Mouse (Mus musculus) myocyte (in vitro differentiated cells): ENCODE data around the gene Cwh43. TPM values are rescaled to one million over a fixed set of nuclear protein-coding genes. Genes with fewer than 3 reads are reported as not detected.

ENCODE experiments used
- H3K27me3 ChIP-seq: one replicate; pipeline ENCODE4 v1.6.1; 2011; ENCODE audit not compliant: control insufficient read depth, insufficient read depth, insufficient read length
- H3K36me3 ChIP-seq: one replicate; pipeline ENCODE4 v1.6.1; 2011; ENCODE audit not compliant: control insufficient read depth, insufficient read depth
- H3K4me2 ChIP-seq: one replicate; pipeline ENCODE4 v1.6.1; 2011; ENCODE audit warnings: low read depth, control low read depth
- H3K4me3 ChIP-seq: one replicate; pipeline ENCODE4 v1.5.1; 2011; ENCODE audit warnings: mild to moderate bottlenecking, control low read depth, moderate library complexity
- H3K79me2 ChIP-seq: one replicate; pipeline ENCODE4 v1.6.1; 2011; ENCODE audit not compliant: control insufficient read depth, insufficient read depth
- H3ac ChIP-seq: one replicate; pipeline ENCODE4 v1.6.1; 2011; ENCODE audit not compliant: control insufficient read depth, insufficient read length
- CEBPB ChIP-seq: IDR thresholded peaks from 2 replicates; pipeline ENCODE4 v1.6.1; 2011; ENCODE audit warnings: mild to moderate bottlenecking, moderate library complexity; ENCODE audit not compliant: poor library complexity, insufficient read depth, severe bottlenecking
- E2F4 ChIP-seq: IDR thresholded peaks from one replicate; pipeline ENCODE4 v1.6.1; 2011; ENCODE audit warnings: mild to moderate bottlenecking, control low read depth, moderate library complexity; ENCODE audit not compliant: insufficient read depth
- MAX ChIP-seq: IDR thresholded peaks from one replicate; pipeline ENCODE4 v1.6.1; 2011; ENCODE audit warnings: low read depth, mild to moderate bottlenecking, control low read depth
- MYOD1 ChIP-seq, 3 experiments: IDR thresholded peaks; one replicate each; pipeline ENCODE4 v1.6.1; 2011; ENCODE audit warnings: control low read depth in 2 of 3, low read depth in 2 of 3, mild to moderate bottlenecking in 2 of 3, moderate library complexity in 1 of 3; ENCODE audit not compliant: insufficient read length in 2 of 3, control insufficient read depth in 1 of 3
- MYOG ChIP-seq, 3 experiments: IDR thresholded peaks; one replicate each; pipeline ENCODE4 v1.6.1; 2011; ENCODE audit warnings: control low read depth in 2 of 3, low read depth in 2 of 3, mild to moderate bottlenecking in 2 of 3; ENCODE audit not compliant: insufficient read length in 2 of 3, control insufficient read depth in 1 of 3, insufficient read depth in 1 of 3
- POLR2A ChIP-seq: IDR thresholded peaks from one replicate; pipeline ENCODE4 v1.6.1; 2011; ENCODE audit warnings: low read depth, mild to moderate bottlenecking, control low read depth, moderate library complexity; ENCODE audit not compliant: insufficient read length
- POLR2AphosphoS2 ChIP-seq: IDR thresholded peaks from one replicate; pipeline ENCODE4 v1.6.1; 2011; ENCODE audit warnings: low read depth, control low read depth; ENCODE audit not compliant: insufficient read length
- REST ChIP-seq: IDR thresholded peaks from one replicate; pipeline ENCODE4 v1.6.1; 2011; ENCODE audit warnings: mild to moderate bottlenecking, control low read depth, moderate library complexity; ENCODE audit not compliant: insufficient read depth, insufficient read length
- SRF ChIP-seq: IDR thresholded peaks from one replicate; pipeline ENCODE4 v1.6.1; 2011; ENCODE audit warnings: low read depth; ENCODE audit not compliant: control insufficient read depth, insufficient read length
- TCF12 ChIP-seq: IDR thresholded peaks from one replicate; pipeline ENCODE4 v1.6.1; 2011; ENCODE audit warnings: mild to moderate bottlenecking, control low read depth; ENCODE audit not compliant: poor library complexity, insufficient read depth, severe bottlenecking
- TCF3 ChIP-seq: IDR thresholded peaks from one replicate; pipeline ENCODE4 v1.6.1; 2011; ENCODE audit warnings: low read depth, control low read depth; ENCODE audit not compliant: insufficient read length
- USF1 ChIP-seq: IDR thresholded peaks from one replicate; pipeline ENCODE4 v1.6.1; 2011; ENCODE audit warnings: low read depth, mild to moderate bottlenecking, control low read depth, moderate library complexity
- polyA plus RNA-seq: library from polyadenylated mRNA; unstranded; fragments of >200 nt; fragmentation: generic; extraction: Trizol; gene quantifications from one replicate; pipeline ENCODE4 v1.2.1, GENCODE M21; 2012; ENCODE audit warnings: missing spikeins

Gene Cwh43
- polyA plus RNA-seq, 1 experiment: 0.02 TPM

DNA sequence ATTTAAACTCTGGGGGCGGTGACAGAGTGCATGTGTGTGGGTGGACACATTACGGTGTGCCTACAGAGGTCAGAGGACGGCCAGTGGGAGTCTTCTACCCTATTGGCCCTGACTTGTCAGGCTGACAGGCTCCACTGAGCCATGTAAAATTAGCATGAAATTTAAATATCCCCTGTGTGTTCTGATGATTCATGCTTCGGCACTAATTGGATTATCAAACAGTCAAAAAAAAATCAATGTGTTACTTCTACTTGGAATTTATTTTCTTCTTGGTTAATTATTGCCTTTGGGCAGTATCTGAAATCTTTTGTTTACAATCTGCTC lies 22.3 kb upstream of the Cwh43 start:
- TF ChIP-seq REST: no peak
- TF ChIP-seq TCF12: no peak
- no peak for TF ChIP-seq MYOD1 (IDR thresholded peaks at IDR 0.05; ENCODE audit: control insufficient read depth in 1 of 3, insufficient read length in 2 of 3, low read depth in 2 of 3)
- TF ChIP-seq USF1: no peak
- no peak for TF ChIP-seq TCF3
- TF ChIP-seq CEBPB: no peak
- TF ChIP-seq SRF: no peak
- TF ChIP-seq MYOG (IDR thresholded peaks at IDR 0.05; ENCODE audit: control insufficient read depth in 1 of 3, insufficient read depth in 1 of 3, insufficient read length in 2 of 3, low read depth in 2 of 3): no peak
- no peak for TF ChIP-seq E2F4
- no peak for TF ChIP-seq POLR2A
- no peak for TF ChIP-seq MAX
- TF ChIP-seq POLR2AphosphoS2: no peak

DNA sequence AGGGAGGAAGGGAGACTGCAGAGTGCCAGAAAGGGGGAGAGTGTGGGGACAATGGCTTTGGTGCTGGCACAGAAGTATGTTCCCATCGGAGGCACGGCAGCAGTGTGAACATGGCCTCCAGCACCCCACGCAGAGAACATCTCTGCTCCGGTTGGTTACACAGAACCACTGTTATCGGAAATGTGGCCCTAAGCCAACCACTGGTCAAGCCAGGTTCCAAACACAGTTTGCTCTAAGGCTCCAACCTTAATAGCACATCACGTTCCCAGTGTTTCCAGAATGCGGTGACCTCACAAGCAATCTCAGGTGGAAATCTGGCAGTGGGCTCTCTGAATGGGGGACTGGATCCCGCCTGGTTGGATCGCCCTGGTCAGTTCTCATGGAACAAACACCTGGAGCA lies 12.8 kb upstream of the Cwh43 start:
- no peaks in the 10 kb centered on the region for H3K36me3 ChIP-seq
- H3K79me2 ChIP-seq: no peaks in the 10 kb centered on the region
- no peak overlapping the region for H3K4me2 ChIP-seq
- TF ChIP-seq SRF (no peak), MYOG (IDR thresholded peaks at IDR 0.05; ENCODE audit: control insufficient read depth in 1 of 3, insufficient read depth in 1 of 3, insufficient read length in 2 of 3, low read depth in 2 of 3) (no peak), TCF3 (no peak)
- no peaks in the 10 kb centered on the region for H3K27me3 ChIP-seq
- H3ac ChIP-seq: no peak overlapping the region
- H3K4me3 ChIP-seq: no peak overlapping the region

More for the DNA sequence above, 22.3 kb upstream of the Cwh43 start:
- H3K4me2 ChIP-seq: no peak overlapping the region
- no peak overlapping the region for H3K4me3 ChIP-seq
- H3K36me3 ChIP-seq: no peaks in the 10 kb centered on the region
- H3K79me2 ChIP-seq: no peaks in the 10 kb centered on the region
- no peaks in the 10 kb centered on the region for H3K27me3 ChIP-seq
- no peak overlapping the region for H3ac ChIP-seq

DNA sequence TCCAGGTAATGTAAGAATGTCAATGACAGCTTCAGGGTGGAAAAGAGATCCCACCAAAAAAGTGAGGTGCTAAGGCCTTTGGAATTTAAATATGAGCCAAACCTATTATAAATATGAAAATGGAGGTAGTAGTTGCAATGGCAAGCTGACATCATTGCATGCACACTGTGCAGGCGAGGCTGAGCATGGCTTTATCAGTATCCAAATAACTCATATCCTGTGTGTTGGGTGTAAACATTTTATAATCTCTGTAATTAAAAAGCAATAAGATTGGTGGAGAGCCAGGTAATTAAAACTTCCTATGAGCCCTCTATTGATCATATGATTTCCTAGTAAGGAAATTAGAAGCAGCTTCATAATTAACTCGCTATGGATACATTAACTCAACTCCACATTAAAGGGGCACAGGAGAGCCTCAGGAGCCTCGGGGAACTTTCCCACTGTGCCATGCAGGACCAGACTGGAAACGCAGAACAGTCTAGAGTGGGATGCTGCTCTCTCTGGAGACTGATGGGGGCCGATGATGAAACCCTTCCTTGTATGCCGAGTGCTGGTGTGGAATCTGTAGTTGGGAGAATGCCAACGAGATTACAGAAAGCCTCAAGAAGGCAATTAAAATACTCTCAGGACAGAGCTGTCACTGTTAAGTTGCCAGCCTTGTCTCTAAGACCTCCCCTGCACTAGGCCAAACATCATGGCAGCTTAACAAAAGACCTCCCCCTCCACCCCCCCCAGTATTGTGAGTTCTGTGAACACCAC lies 5.9 kb upstream of the Cwh43 start:
- no peaks in the 10 kb centered on the region for H3K79me2 ChIP-seq
- H3ac ChIP-seq: no peak overlapping the region
- TF ChIP-seq POLR2AphosphoS2 (no peak), CEBPB (0 out of 2 replicates have a peak, but pooled peaks have one; percentile 26)
- H3K27me3 ChIP-seq: no peaks in the 10 kb centered on the region
- no peaks in the 10 kb centered on the region for H3K36me3 ChIP-seq
- H3K4me3 ChIP-seq: no peak overlapping the region
- H3K4me2 ChIP-seq: peak overlapping the region; percentile 59

- no peaks in the 10 kb centered on the region for H3K36me3 ChIP-seq
- no peak overlapping the region for H3ac ChIP-seq
- TF ChIP-seq REST (no peak), SRF (no peak), MAX (no peak), MYOD1 (IDR thresholded peaks at IDR 0.05; ENCODE audit: control insufficient read depth in 1 of 3, insufficient read length in 2 of 3, low read depth in 2 of 3) (no peak), TCF12 (no peak), MYOG (IDR thresholded peaks at IDR 0.05; ENCODE audit: control insufficient read depth in 1 of 3, insufficient read depth in 1 of 3, insufficient read length in 2 of 3, low read depth in 2 of 3) (no peak), POLR2A (no peak), POLR2AphosphoS2 (no peak), TCF3 (no peak), E2F4 (no peak), CEBPB (no peak), USF1 (no peak)
Observed at GRCm38 (mm10) chr5:73401341-73401740, 4.5 kb upstream of the Cwh43 start.

GRCm38 (mm10) chr5:73402911-73403310 lies 3.0 kb upstream of the Cwh43 start:
- H3K4me2 ChIP-seq: no peak overlapping the region

More at GRCm38 (mm10) chr5:73401341-73401740, 4.5 kb upstream of the Cwh43 start:
- Histone ChIP-seq H3K27me3 (peaks cover 4% of the 10 kb centered on the region), H3K4me3 (no peak overlapping the region), H3K79me2 (no peaks in the 10 kb centered on the region), H3K4me2 (peak overlapping the region; percentile 59)

More at GRCm38 (mm10) chr5:73402911-73403310, 3.0 kb upstream of the Cwh43 start:
- Histone ChIP-seq H3K79me2 (no peaks in the 10 kb centered on the region), H3K36me3 (no peaks in the 10 kb centered on the region), H3K4me3 (no peak overlapping the region), H3ac (no peak overlapping the region), H3K27me3 (peaks cover 4% of the 10 kb centered on the region)
- TF ChIP-seq MYOD1 (IDR thresholded peaks at IDR 0.05; ENCODE audit: control insufficient read depth in 1 of 3, insufficient read length in 2 of 3, low read depth in 2 of 3): no peak
- no peak for TF ChIP-seq USF1
- no peak for TF ChIP-seq MYOG (IDR thresholded peaks at IDR 0.05; ENCODE audit: control insufficient read depth in 1 of 3, insufficient read depth in 1 of 3, insufficient read length in 2 of 3, low read depth in 2 of 3)
